Mouse (Mus musculus) heart, embryonic 16.5 days (tissue): Measurements from ENCODE around the gene Slc44a3. TPM values are rescaled to one million over a fixed set of nuclear protein-coding genes. Genes with fewer than 3 reads are reported as not detected.
A peak's percentile ranks its signal among the peaks of the same experiment; 100 is the strongest.

Experiments used
- ATAC-seq: fragments of 200-750 bp; cut with Nextera tagmentation; replicated peaks from 2 replicates; pipeline ENCODE4 v1.8.0; 2017; ENCODE audit warnings: moderate number of reproducible peaks; ENCODE audit not compliant: insufficient read depth, low FRiP score; ENCODE audit errors: extremely low read depth
- H3K27ac ChIP-seq: fragments of 300-500 bp; sonication (generic); 2 replicates; pipeline ENCODE4 v1.5.1; 2014; ENCODE audit warnings: mild to moderate bottlenecking, low read length, control low read depth, moderate library complexity
- H3K27me3 ChIP-seq: fragments of 300-500 bp; sonication (generic); 2 replicates; pipeline ENCODE4 v1.6.1; 2014; ENCODE audit warnings: low read length, mixed read lengths; ENCODE audit not compliant: control insufficient read depth, insufficient read depth
- H3K36me3 ChIP-seq: fragments of 300-500 bp; sonication (generic); 2 replicates; pipeline ENCODE4 v1.6.1; 2014; ENCODE audit not compliant: control insufficient read depth, insufficient read depth
- H3K4me1 ChIP-seq: fragments of 300-500 bp; sonication (generic); 2 replicates; pipeline ENCODE4 v1.6.1; 2014; ENCODE audit warnings: low read length, mixed read lengths; ENCODE audit not compliant: control insufficient read depth, insufficient read depth
- H3K4me2 ChIP-seq: fragments of 300-500 bp; sonication (generic); 2 replicates; pipeline ENCODE4 v1.6.1; 2014; ENCODE audit warnings: low read depth, mild to moderate bottlenecking, control low read depth, low read length
- H3K4me3 ChIP-seq: fragments of 300-500 bp; sonication (generic); 2 replicates; pipeline ENCODE4 v1.5.1; 2014; ENCODE audit warnings: mild to moderate bottlenecking, control low read depth, low read length
- H3K9ac ChIP-seq: fragments of 300-500 bp; sonication (generic); 2 replicates; pipeline ENCODE4 v1.6.1; 2014; ENCODE audit warnings: low read length, control low read depth
- H3K9me3 ChIP-seq: fragments of 300-500 bp; sonication (generic); replicated peaks from 2 replicates; pipeline ENCODE4 v1.6.1; 2016; ENCODE audit warnings: low read length; ENCODE audit not compliant: control insufficient read depth
- WGBS: fragments of 180-500 bp; shearing (Covaris S2); extraction: QIAGEN DNeasy Blood & Tissue Kit; methylation state at CpG from one replicate; pipeline ENCODE4 v1.1.7; 2014; 5-methylcytosine and 5-hydroxymethylcytosine counted together
- polyA plus RNA-seq: library from polyadenylated mRNA; unstranded; fragments of >200 nt; fragmentation: Nextera tagmentation; extraction: Ambion mirVana; gene quantifications from 2 replicates; pipeline ENCODE4 v1.2.1, GENCODE M21; 2015

The Slc44a3 gene
- polyA plus RNA-seq, 1 experiment from 2014 or later: 1.2 TPM

- Histone ChIP-seq H3K4me1 (peaks cover 76% of the 10 kb centered on the region), H3K4me2 (no peak overlapping the region), H3K27me3 (no peaks in the 10 kb centered on the region), H3K9me3 (no peaks in the 10 kb centered on the region), H3K27ac (peak overlapping the region; percentile 64), H3K36me3 (no peaks in the 10 kb centered on the region), H3K4me3 (no peak overlapping the region), H3K9ac (no peak overlapping the region)
- WGBS: 62% methylated on average over 6 of the region's 6 CpGs
- no peak for ATAC-seq
Observed at GRCm38 (mm10) chr3:121433359-121433758, 98.8 kb downstream of the Slc44a3 start.

- H3K27ac ChIP-seq: peak overlapping the region; percentile 46
- peaks cover 57% of the 10 kb centered on the region for H3K4me1 ChIP-seq
- H3K36me3 ChIP-seq: no peaks in the 10 kb centered on the region
- no peaks in the 10 kb centered on the region for H3K27me3 ChIP-seq
- no peaks in the 10 kb centered on the region for H3K9me3 ChIP-seq
- H3K9ac ChIP-seq: 0 out of 2 replicates have a peak overlapping the region, but pooled peaks have one; percentile 44
- no peak for ATAC-seq
- H3K4me3 ChIP-seq: peak overlapping the region; percentile 14
- WGBS: 46% methylated on average over 7 of the region's 7 CpGs
- H3K4me2 ChIP-seq: peak overlapping the region; percentile 76
Observed at GRCm38 (mm10) chr3:121430289-121430936, 101.8 kb downstream of the Slc44a3 start.

- Histone ChIP-seq H3K9ac (peak overlapping the region; percentile 44; the same call in 1 of the 2 replicates), H3K36me3 (no peaks in the 10 kb centered on the region), H3K4me1 (peaks cover 50% of the 10 kb centered on the region), H3K27me3 (no peaks in the 10 kb centered on the region), H3K27ac (peak overlapping the region; percentile 44), H3K9me3 (no peaks in the 10 kb centered on the region), H3K4me3 (peak overlapping the region; percentile 60), H3K4me2 (peak overlapping the region; percentile 76)
- ATAC-seq: no peak
- 38% methylated on average over 3 of the region's 3 CpGs for WGBS
Observed at GRCm38 (mm10) chr3:121429469-121429868, 102.7 kb downstream of the Slc44a3 start.

GRCm38 (mm10) chr3:121428696-121429259 is 103.4 kb downstream of the Slc44a3 start:
- Histone ChIP-seq H3K4me3 (peak overlapping the region; percentile 60), H3K27me3 (no peaks in the 10 kb centered on the region), H3K9ac (peak overlapping the region; percentile 97), H3K4me1 (peaks cover 43% of the 10 kb centered on the region), H3K36me3 (no peaks in the 10 kb centered on the region), H3K9me3 (no peaks in the 10 kb centered on the region), H3K27ac (peak overlapping the region; percentile 98), H3K4me2 (peak overlapping the region; percentile 76)
- ATAC-seq: no peak
- 39% methylated on average over 11 of the region's 11 CpGs for WGBS

- Histone ChIP-seq H3K9me3 (no peaks in the 10 kb centered on the region), H3K4me3 (peak overlapping the region; percentile 60), H3K36me3 (no peaks in the 10 kb centered on the region), H3K27ac (peak overlapping the region; percentile 98), H3K4me1 (peaks cover 39% of the 10 kb centered on the region), H3K27me3 (no peaks in the 10 kb centered on the region), H3K4me2 (peak overlapping the region; percentile 76), H3K9ac (peak overlapping the region; percentile 97)
- no peak for ATAC-seq
- WGBS: 7% methylated on average over 8 of the region's 8 CpGs
Observed at GRCm38 (mm10) chr3:121428230-121428629, 104.0 kb downstream of the Slc44a3 start.

- no peaks in the 10 kb centered on the region for H3K27me3 ChIP-seq
- ATAC-seq: peak; percentile 45
- H3K4me3 ChIP-seq: peak overlapping the region; percentile 60
- peak overlapping the region; percentile 76 for H3K4me2 ChIP-seq
- H3K4me1 ChIP-seq: peaks cover 36% of the 10 kb centered on the region
- WGBS: under 1% methylated on average over 12 of the region's 13 CpGs
- no peaks in the 10 kb centered on the region for H3K36me3 ChIP-seq
- H3K27ac ChIP-seq: peak overlapping the region; percentile 98
- peak overlapping the region; percentile 97 for H3K9ac ChIP-seq
- no peaks in the 10 kb centered on the region for H3K9me3 ChIP-seq
Observed at GRCm38 (mm10) chr3:121427520-121427908, 104.7 kb downstream of the Slc44a3 start.

- peaks cover 32% of the 10 kb centered on the region for H3K4me1 ChIP-seq
- peak overlapping the region; percentile 76 for H3K4me2 ChIP-seq
- peak overlapping the region; percentile 98 for H3K27ac ChIP-seq
- no peaks in the 10 kb centered on the region for H3K36me3 ChIP-seq
- under 1% methylated on average over 92 of the region's 93 CpGs for WGBS
- peak; percentile 83 for ATAC-seq
- peak overlapping the region; percentile 97 for H3K9ac ChIP-seq
- no peaks in the 10 kb centered on the region for H3K27me3 ChIP-seq
- H3K4me3 ChIP-seq: peak overlapping the region; percentile 60
- no peaks in the 10 kb centered on the region for H3K9me3 ChIP-seq
Observed at GRCm38 (mm10) chr3:121426621-121427519, 105.3 kb downstream of the Slc44a3 start.

GRCm38 (mm10) chr3:121425861-121426620 is 106.2 kb downstream of the Slc44a3 start, which contains the start of gene Cnn3:
Cnn3 (plus strand) TSS chr3:121426497.
- Histone ChIP-seq H3K9me3 (no peaks in the 10 kb centered on the region), H3K27ac (peak within 1 kb of the TSS; percentile 98), H3K4me1 (peaks cover 30% of the 10 kb centered on the region), H3K4me3 (peak within 1 kb of the TSS; percentile 60), H3K4me2 (peak within 1 kb of the TSS; percentile 76), H3K27me3 (no peaks in the 10 kb centered on the region), H3K9ac (peak within 1 kb of the TSS; percentile 97), H3K36me3 (no peaks in the 10 kb centered on the region)
- peak; percentile 90 for ATAC-seq
- under 1% methylated on average over 64 of the region's 66 CpGs for WGBS
